Comparison of ENCODE assay signal across 9 mouse cellular contexts in genomic region chr1:189579358-189579757, GRCm38 (mm10).
A peak's percentile ranks its signal among the peaks of the same experiment; 100 is the strongest.
DNase-seq lines count a peak whose midpoint lies in the region; ATAC-seq and TF ChIP-seq lines count a peak whose summit lies in the region.
"Had no signal": no experiment of that assay in that cellular context is flagged by ENCODE, and none has a peak within 500 bp of the region (broad histone marks: within the 10 kb centered on the region; RNA-seq: fewer than 3 reads in every experiment).

No protein-coding gene starts in this region.

- WGBS in forebrain, postnatal 0 days: 71% methylated on average over 2 of the region's 2 CpGs
- 72% methylated on average over 2 of the region's 2 CpGs for WGBS in forebrain, embryonic 15.5 days

- H3K4me2 ChIP-seq in forebrain, postnatal 0 days (ENCODE audit: low read depth): no peak overlapping the region
- H3K4me2 ChIP-seq in forebrain, embryonic 15.5 days (replicated peaks): no peak overlapping the region
- H3K4me2 ChIP-seq: stomach, embryonic 15.5 days had no signal

- no peaks in the 10 kb centered on the region for H3K9me3 ChIP-seq in forebrain, postnatal 0 days (ENCODE audit: low read length)
- no peaks in the 10 kb centered on the region for H3K9me3 ChIP-seq in forebrain, embryonic 15.5 days
- H3K9me3 ChIP-seq: stomach, embryonic 15.5 days had no signal

- DNase-seq in forebrain, postnatal 0 days: peak; percentile 66
- DNase-seq in 3134 (ENCODE audit: extremely low read depth, insufficient read length, low spot score): peak; percentile 36
- DNase-seq in adrenal gland, postnatal 10 days: peak; percentile 64
- peak; percentile 62 for DNase-seq in forelimb bud, embryonic 11.5 days (ENCODE audit: low read depth, low spot score)
- peak; percentile 55 to 67 for DNase-seq in kidney, postnatal 25 days
- DNase-seq in lung, postnatal 14 days: peak; percentile 60
- peak; percentile 18 for DNase-seq in thymus, postnatal 4 days

- no peak overlapping the region for H3K27ac ChIP-seq in forebrain, postnatal 0 days (ENCODE audit: low read depth, low read length)
- no peak overlapping the region for H3K27ac ChIP-seq in forebrain, embryonic 15.5 days (replicated peaks)
- H3K27ac ChIP-seq: stomach, embryonic 15.5 days had no signal

- peak; percentile 76 for TF ChIP-seq CTCF in forebrain, postnatal 0 days (IDR thresholded peaks at IDR 0.05; ENCODE audit: low read depth)

- no peaks in the 10 kb centered on the region for H3K4me1 ChIP-seq in forebrain, postnatal 0 days (ENCODE audit: insufficient read depth)
- H3K4me1 ChIP-seq in forebrain, embryonic 15.5 days: no peaks in the 10 kb centered on the region
- H3K4me1 ChIP-seq: stomach, embryonic 15.5 days had no signal

- H3K27me3 ChIP-seq in forebrain, postnatal 0 days (ENCODE audit: insufficient read depth, low read length): no peaks in the 10 kb centered on the region
- H3K27me3 ChIP-seq in forebrain, embryonic 15.5 days: no peaks in the 10 kb centered on the region
- H3K27me3 ChIP-seq: stomach, embryonic 15.5 days had no signal

- peak; percentile 54 for ATAC-seq in forebrain, postnatal 0 days
- ATAC-seq in forebrain, embryonic 15.5 days (replicated peaks): no peak

- no peak overlapping the region for H3K4me3 ChIP-seq in forebrain, postnatal 0 days (ENCODE audit: low read depth, low read length)
- no peak overlapping the region for H3K4me3 ChIP-seq in forebrain, embryonic 15.5 days
- H3K4me3 ChIP-seq: stomach, embryonic 15.5 days had no signal

- H3K9ac ChIP-seq in forebrain, postnatal 0 days: no peak overlapping the region
- H3K9ac ChIP-seq in forebrain, embryonic 15.5 days (replicated peaks): no peak overlapping the region
- H3K9ac ChIP-seq: stomach, embryonic 15.5 days had no signal

- no peaks in the 10 kb centered on the region for H3K36me3 ChIP-seq in forebrain, postnatal 0 days (ENCODE audit: insufficient read depth)
- H3K36me3 ChIP-seq in forebrain, embryonic 15.5 days: no peaks in the 10 kb centered on the region
- H3K36me3 ChIP-seq: stomach, embryonic 15.5 days had no signal
